Mouse (Mus musculus): ENCODE results near the gene Myt1l. TPM values are rescaled to one million over a fixed set of nuclear protein-coding genes. Genes with fewer than 3 reads are reported as not detected.

The Myt1l gene
- total and polyA plus RNA-seq, 2 experiments from 2014 or later: 114 to 218 TPM

- H3K4me1 ChIP-seq (ENCODE audit: insufficient read depth): peaks cover 8% of the 10 kb centered on the region; the same call in 1 of the 2 replicates
- H3K9ac ChIP-seq: no peak overlapping the region
- DNase-seq (no peak), ATAC-seq (peak; percentile 28)
- H3K4me3 ChIP-seq (ENCODE audit: low read depth, low read length): no peak overlapping the region
- 69% methylated on average over 2 of the region's 2 CpGs for WGBS
- H3K27ac ChIP-seq (ENCODE audit: low read depth, low read length): no peak overlapping the region; the same call in 1 of the 2 replicates
- no peaks in the 10 kb centered on the region for H3K9me3 ChIP-seq (ENCODE audit: low read length)
- H3K27me3 ChIP-seq (ENCODE audit: insufficient read depth, low read length): no peaks in the 10 kb centered on the region
- TF ChIP-seq CTCF (IDR thresholded peaks at IDR 0.05; ENCODE audit: low read depth): no peak
- H3K36me3 ChIP-seq (ENCODE audit: insufficient read depth): peaks cover 20% of the 10 kb centered on the region
- no peak overlapping the region for H3K4me2 ChIP-seq (ENCODE audit: low read depth)
These were observed 287.9 kb downstream of the Myt1l start for GRCm38 (mm10) chr12:29816130-29816529.

GRCm38 (mm10) chr12:29816761-29817160, 288.6 kb downstream of the Myt1l start:
- H3K9me3 ChIP-seq (ENCODE audit: low read length): no peaks in the 10 kb centered on the region
- H3K27ac ChIP-seq (ENCODE audit: low read depth, low read length): no peak overlapping the region
- no peak overlapping the region for H3K9ac ChIP-seq
- H3K27me3 ChIP-seq (ENCODE audit: insufficient read depth, low read length): no peaks in the 10 kb centered on the region
- 40% methylated on average over 6 of the region's 6 CpGs for WGBS
- H3K36me3 ChIP-seq (ENCODE audit: insufficient read depth): peaks cover 20% of the 10 kb centered on the region
- H3K4me2 ChIP-seq (ENCODE audit: low read depth): no peak overlapping the region
- DNase-seq (no peak), ATAC-seq (0 out of 2 replicates have a peak, but pooled peaks have one; percentile 14)
- peaks cover 13% of the 10 kb centered on the region for H3K4me1 ChIP-seq (ENCODE audit: insufficient read depth)
- no peak overlapping the region for H3K4me3 ChIP-seq (ENCODE audit: low read depth, low read length)
- no peak for TF ChIP-seq CTCF (IDR thresholded peaks at IDR 0.05; ENCODE audit: low read depth)

GRCm38 (mm10) chr12:29822216-29822615, 294.0 kb downstream of the Myt1l start:
- H3K27me3 ChIP-seq (ENCODE audit: insufficient read depth, low read length): no peaks in the 10 kb centered on the region
- DNase-seq (peak; percentile 81), ATAC-seq (peak; percentile 95)
- peak overlapping the region; percentile 80 for H3K27ac ChIP-seq (ENCODE audit: low read depth, low read length)
- TF ChIP-seq CTCF (IDR thresholded peaks at IDR 0.05; ENCODE audit: low read depth): no peak
- H3K4me1 ChIP-seq (ENCODE audit: insufficient read depth): peaks cover 20% of the 10 kb centered on the region
- H3K4me3 ChIP-seq (ENCODE audit: low read depth, low read length): no peak overlapping the region
- H3K36me3 ChIP-seq (ENCODE audit: insufficient read depth): peaks cover 8% of the 10 kb centered on the region; the same call in 1 of the 2 replicates
- no peaks in the 10 kb centered on the region for H3K9me3 ChIP-seq (ENCODE audit: low read length)
- H3K4me2 ChIP-seq (ENCODE audit: low read depth): no peak overlapping the region
- WGBS: 17% methylated on average over 3 of the region's 3 CpGs
- H3K9ac ChIP-seq: no peak overlapping the region

GRCm38 (mm10) chr12:29823766-29824417, 295.7 kb downstream of the Myt1l start:
- H3K4me2 ChIP-seq (ENCODE audit: low read depth): no peak overlapping the region
- 53% methylated on average over 10 of the region's 10 CpGs for WGBS

GRCm38 (mm10) chr12:29830571-29830970, 302.4 kb downstream of the Myt1l start:
- Histone ChIP-seq H3K27ac (ENCODE audit: low read depth, low read length) (no peak overlapping the region), H3K4me3 (ENCODE audit: low read depth, low read length) (no peak overlapping the region), H3K9ac (no peak overlapping the region), H3K9me3 (ENCODE audit: low read length) (no peaks in the 10 kb centered on the region), H3K36me3 (ENCODE audit: insufficient read depth) (peaks cover 15% of the 10 kb centered on the region), H3K4me1 (ENCODE audit: insufficient read depth) (0 out of 2 replicates have a peak, but pooled peaks cover 4% of the 10 kb centered on the region), H3K4me2 (ENCODE audit: low read depth) (no peak overlapping the region), H3K27me3 (ENCODE audit: insufficient read depth, low read length) (no peaks in the 10 kb centered on the region)
- no peak for DNase-seq
- TF ChIP-seq CTCF (IDR thresholded peaks at IDR 0.05; ENCODE audit: low read depth): no peak
- no peak for ATAC-seq

More at GRCm38 (mm10) chr12:29823766-29824417, 295.7 kb downstream of the Myt1l start:
- no peak for ATAC-seq
- TF ChIP-seq CTCF (IDR thresholded peaks at IDR 0.05; ENCODE audit: low read depth): no peak
- H3K4me3 ChIP-seq (ENCODE audit: low read depth, low read length): no peak overlapping the region
- H3K36me3 ChIP-seq (ENCODE audit: insufficient read depth): peaks cover 4% of the 10 kb centered on the region; the same call in 1 of the 2 replicates
- H3K27ac ChIP-seq (ENCODE audit: low read depth, low read length): peak overlapping the region; percentile 58; the same call in 1 of the 2 replicates
- H3K9me3 ChIP-seq (ENCODE audit: low read length): no peaks in the 10 kb centered on the region
- peaks cover 17% of the 10 kb centered on the region for H3K4me1 ChIP-seq (ENCODE audit: insufficient read depth)
- no peak overlapping the region for H3K9ac ChIP-seq
- DNase-seq: peak; percentile 35
- no peaks in the 10 kb centered on the region for H3K27me3 ChIP-seq (ENCODE audit: insufficient read depth, low read length)

- peak; percentile 83 for ATAC-seq
- Histone ChIP-seq H3K36me3 (ENCODE audit: insufficient read depth) (peaks cover 15% of the 10 kb centered on the region), H3K4me3 (ENCODE audit: low read depth, low read length) (no peak overlapping the region), H3K27ac (ENCODE audit: low read depth, low read length) (peak overlapping the region; percentile 40; the same call in 1 of the 2 replicates), H3K9me3 (ENCODE audit: low read length) (no peaks in the 10 kb centered on the region), H3K9ac (no peak overlapping the region), H3K27me3 (ENCODE audit: insufficient read depth, low read length) (no peaks in the 10 kb centered on the region), H3K4me2 (ENCODE audit: low read depth) (0 out of 2 replicates have a peak overlapping the region, but pooled peaks have one; percentile 5), H3K4me1 (ENCODE audit: insufficient read depth) (0 out of 2 replicates have a peak, but pooled peaks cover 4% of the 10 kb centered on the region)
- 41% methylated on average over 11 of the region's 11 CpGs for WGBS
- TF ChIP-seq CTCF (IDR thresholded peaks at IDR 0.05; ENCODE audit: low read depth): no peak
- DNase-seq: peak; percentile 67
These were observed 303.2 kb downstream of the Myt1l start for GRCm38 (mm10) chr12:29831356-29831755.

- Histone ChIP-seq H3K27me3 (ENCODE audit: insufficient read depth, low read length) (no peaks in the 10 kb centered on the region), H3K4me2 (ENCODE audit: low read depth) (no peak overlapping the region), H3K36me3 (ENCODE audit: insufficient read depth) (peaks cover 32% of the 10 kb centered on the region), H3K4me1 (ENCODE audit: insufficient read depth) (no peaks in the 10 kb centered on the region), H3K27ac (ENCODE audit: low read depth, low read length) (peak overlapping the region; percentile 54; the same call in 1 of the 2 replicates), H3K9me3 (ENCODE audit: low read length) (no peaks in the 10 kb centered on the region), H3K4me3 (ENCODE audit: low read depth, low read length) (no peak overlapping the region), H3K9ac (no peak overlapping the region)
- WGBS: 61% methylated on average over 5 of the region's 5 CpGs
- DNase-seq (peak; percentile 80), ATAC-seq (peak; percentile 88)
- peak; percentile 86 for TF ChIP-seq CTCF (IDR thresholded peaks at IDR 0.05; ENCODE audit: low read depth)
These were observed 309.2 kb downstream of the Myt1l start for GRCm38 (mm10) chr12:29837301-29837791.
